Mouse (Mus musculus) lung, adult 2 months (tissue): Measurements from ENCODE around the gene Ibtk.

Source experiments
- CTCF ChIP-seq: fragments of 200-500 bp; IDR thresholded peaks from 2 replicates; pipeline ENCODE4 v1.5.1; 2011; ENCODE audit warnings: mild to moderate bottlenecking, low read length, control low read depth; ENCODE audit not compliant: insufficient read depth
- POLR2A ChIP-seq: fragments of 200-500 bp; IDR thresholded peaks from 2 replicates; pipeline ENCODE4 v1.6.1; 2011; ENCODE audit warnings: low read depth, mild to moderate bottlenecking, control low read depth, low read length, borderline replicate concordance; ENCODE audit errors: extremely low read depth

- no peak for TF ChIP-seq POLR2A
- no peak for TF ChIP-seq CTCF
Measured at GRCm38 (mm10) chr9:85769057-85769789, 20.1 kb upstream of the Ibtk start.
